Mouse (Mus musculus) thymus, adult 2 months (tissue): ENCODE results near the gene Zfp324.

Source experiments
- CTCF ChIP-seq: fragments of 200-500 bp; IDR thresholded peaks from 2 replicates; pipeline ENCODE4 v1.5.1; 2012; ENCODE audit warnings: mild to moderate bottlenecking, control low read depth, low read length, moderate library complexity, borderline replicate concordance; ENCODE audit not compliant: control insufficient read depth, poor library complexity, insufficient read depth; ENCODE audit errors: extremely low read depth
- POLR2A ChIP-seq: fragments of 200-500 bp; IDR thresholded peaks from 2 replicates; pipeline ENCODE4 v1.6.1; 2012; ENCODE audit warnings: mild to moderate bottlenecking, low read length, control low read depth, moderate library complexity; ENCODE audit not compliant: control insufficient read depth, poor library complexity, insufficient read depth; ENCODE audit errors: extremely low read depth

DNA sequence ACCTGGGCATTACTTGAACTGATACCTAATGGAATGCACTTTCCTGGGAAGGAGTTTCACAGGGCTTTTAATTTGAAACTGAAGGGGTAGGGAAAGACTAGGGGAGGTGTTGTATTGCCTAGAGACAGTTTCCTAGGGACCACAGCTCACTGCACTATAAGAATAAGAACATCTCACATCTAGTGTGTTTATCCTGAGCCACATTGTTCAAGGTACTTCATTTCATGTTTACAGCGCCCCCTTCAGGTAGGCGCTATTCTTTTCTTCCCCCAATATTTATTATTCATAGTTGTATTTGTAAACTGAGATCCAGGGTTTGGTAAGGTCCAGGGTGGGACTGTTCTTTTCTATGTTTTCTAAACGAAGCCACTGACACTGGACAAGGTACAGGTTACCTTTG lies 26.6 kb downstream of the Zfp324 start:
- TF ChIP-seq CTCF (no peak), POLR2A (no peak)
